Mouse (Mus musculus): ENCODE measurements around the gene Alyref. TPM values are rescaled to one million over a fixed set of nuclear protein-coding genes. Genes with fewer than 3 reads are reported as not detected.
A peak's percentile ranks its signal among the peaks of the same experiment; 100 is the strongest.
"Not testable (repeated sequence)": the region's sequence is repeated elsewhere in the genome, so short reads cannot be mapped to it uniquely, and the experiment has no call there.

Gene Alyref
- total RNA-seq, 2 experiments from 2014 or later = 61.7 to 67.4 TPM

DNA sequence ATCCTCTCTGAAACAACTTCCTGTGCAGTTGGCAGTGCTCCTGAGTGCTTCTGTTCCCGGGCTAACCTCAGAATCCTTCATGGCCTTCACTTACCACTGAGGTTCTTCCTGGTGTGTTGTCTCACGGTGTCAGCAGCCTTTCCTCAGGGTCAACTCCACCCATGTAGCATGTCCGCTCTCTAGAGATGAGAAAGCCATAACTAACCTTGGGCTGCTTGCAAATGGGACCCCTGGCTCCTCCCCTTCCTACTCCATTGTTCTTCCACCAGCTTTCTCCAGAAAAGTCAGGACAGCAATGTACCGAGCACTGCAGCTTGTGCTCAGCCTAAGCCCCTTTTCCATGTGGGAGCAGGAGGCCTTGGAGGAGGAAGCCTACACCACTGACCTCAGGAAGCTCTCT, 8.6 kb upstream of the Alyref start:
- no peak for DNase-seq (ENCODE audit: extremely low spot score in 1 of 2, low spot score in 1 of 2)

DNA sequence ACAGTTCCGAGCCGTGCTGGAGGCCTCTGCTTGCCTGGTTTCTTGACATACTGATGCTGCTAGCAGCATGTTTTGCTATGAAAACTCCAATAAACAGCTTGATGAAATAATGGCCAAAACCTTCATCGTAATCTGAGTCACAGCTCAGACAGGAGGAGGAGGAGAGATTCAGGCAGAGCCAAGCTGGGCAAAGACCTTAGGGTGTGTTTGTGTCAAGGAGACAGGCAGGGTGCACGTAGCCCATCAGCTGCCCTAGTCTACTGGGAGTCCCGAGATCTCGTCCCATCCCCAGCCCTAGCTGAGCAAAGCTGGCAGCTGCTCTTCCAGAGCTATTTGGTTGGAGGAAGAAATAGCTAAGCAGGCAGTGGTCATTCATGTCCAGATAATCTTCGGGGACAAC, 7.5 kb upstream of the Alyref start:
- no peak for DNase-seq (ENCODE audit: extremely low spot score in 1 of 2, low spot score in 1 of 2)

GRCm38 (mm10) chr11:120603545-120603944, 5.4 kb upstream of the Alyref start:
- DNase-seq (ENCODE audit: extremely low spot score in 1 of 2, low spot score in 1 of 2) = no peak

- no peak for DNase-seq (ENCODE audit: extremely low spot score in 1 of 2, low spot score in 1 of 2)
Measured at GRCm38 (mm10) chr11:120600716-120601115, 2.6 kb upstream of the Alyref start.

DNA sequence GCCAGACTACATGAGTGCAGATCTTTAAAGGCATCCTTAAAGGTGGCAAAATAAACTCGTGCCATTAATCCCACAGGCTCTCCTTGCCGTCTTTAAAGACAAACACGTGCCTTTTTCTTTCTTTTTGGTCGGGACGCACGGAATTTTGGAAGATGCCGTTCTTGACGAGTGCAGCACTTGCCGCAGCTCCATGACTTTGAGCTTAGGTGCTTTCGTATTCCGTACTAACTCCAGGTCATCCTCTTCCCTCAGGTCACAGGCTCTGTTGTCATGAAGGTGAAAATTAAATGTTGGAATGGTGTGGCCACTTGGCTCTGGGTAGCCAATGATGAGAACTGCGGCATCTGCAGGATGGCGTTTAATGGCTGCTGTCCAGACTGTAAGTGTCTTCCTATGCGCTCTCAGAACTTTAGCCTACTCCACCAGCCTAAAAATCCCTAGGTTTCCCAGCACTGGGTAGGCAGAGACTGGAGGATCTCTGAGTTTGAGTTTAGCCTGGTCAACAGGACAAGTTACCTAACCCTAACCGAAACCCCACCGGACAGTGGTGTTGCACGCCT, 905 bp upstream of the Alyref start:
- DNase-seq (ENCODE audit: extremely low spot score in 1 of 2, low spot score in 1 of 2) = no peak

DNA sequence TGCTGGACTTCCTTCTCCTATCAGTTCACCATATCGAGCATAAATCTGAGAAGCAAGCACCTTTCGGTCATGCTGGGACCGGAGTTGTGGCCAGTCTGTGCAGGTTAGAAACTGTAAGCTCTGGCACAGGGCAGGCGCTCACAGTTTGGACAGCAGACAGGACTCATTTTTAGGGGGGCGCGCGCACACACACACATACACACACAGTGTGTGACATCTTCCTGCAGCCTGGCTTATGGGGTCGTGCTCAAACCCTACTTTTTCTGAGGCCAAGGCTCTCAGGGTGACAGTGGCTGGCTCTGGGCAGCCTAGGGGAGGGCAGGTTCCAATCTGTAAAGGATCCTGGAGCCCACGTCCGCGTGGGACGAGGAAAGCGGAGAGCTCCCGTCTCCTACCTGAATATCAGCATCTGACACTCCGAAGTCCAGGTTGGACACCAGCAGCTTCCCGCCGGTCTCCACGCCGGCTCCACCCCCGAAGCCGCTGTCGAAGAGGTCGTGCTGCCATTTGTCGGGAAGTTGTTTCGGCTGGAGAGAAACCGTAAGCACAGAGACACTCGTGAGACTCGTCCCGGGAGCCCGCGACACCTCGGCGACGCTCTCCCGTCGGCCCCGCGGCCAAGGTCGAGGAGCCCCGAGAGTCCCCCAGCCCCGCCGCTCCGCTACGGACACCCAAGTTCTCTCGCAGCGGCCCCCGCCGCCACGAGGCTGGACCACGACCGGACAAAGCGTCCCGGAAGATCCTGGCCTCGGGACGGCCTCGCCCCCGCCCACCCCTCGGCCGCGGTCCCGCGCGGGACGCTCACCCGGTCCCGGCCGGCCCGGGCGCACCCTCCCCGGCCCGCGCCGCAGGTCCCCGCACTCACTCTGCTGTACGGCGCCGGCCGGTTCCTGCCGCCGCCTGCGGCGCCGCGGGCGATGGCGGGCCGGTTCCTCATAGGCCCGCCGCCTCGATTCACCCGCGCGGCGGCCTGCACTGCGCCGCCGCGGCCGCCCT, 627 bp downstream of the Alyref start:
- DNase-seq (ENCODE audit: extremely low spot score in 1 of 2, low spot score in 1 of 2) = no peak

GRCm38 (mm10) chr11:120588531-120588930, 9.6 kb downstream of the Alyref start:
- DNase-seq (ENCODE audit: extremely low spot score in 1 of 2, low spot score in 1 of 2) = no peak

- no peak for DNase-seq (ENCODE audit: extremely low spot score in 1 of 2, low spot score in 1 of 2)
Measured at GRCm38 (mm10) chr11:120583937-120584336, 14.2 kb downstream of the Alyref start.

DNA sequence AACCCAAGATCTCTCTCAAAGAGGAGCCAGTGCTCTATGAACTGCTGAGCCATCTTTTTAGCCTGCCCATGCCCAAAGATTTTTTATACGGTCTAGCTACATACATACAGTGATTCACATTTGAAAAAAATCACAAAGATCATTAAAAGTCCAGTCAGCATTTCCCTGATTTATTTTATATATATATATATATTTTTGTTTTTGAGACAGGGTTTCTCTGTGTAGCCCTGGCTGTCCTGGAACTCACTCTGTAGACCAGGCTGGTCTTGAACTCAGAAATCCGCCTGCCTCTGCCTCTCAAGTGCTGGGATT, 15.2 kb downstream of the Alyref start:
- not testable (repeated sequence) for DNase-seq (ENCODE audit: extremely low spot score in 1 of 2, low spot score in 1 of 2)

GRCm38 (mm10) chr11:120582268-120582981, 15.7 kb downstream of the Alyref start:
- DNase-seq (ENCODE audit: extremely low spot score in 1 of 2, low spot score in 1 of 2) = no peak

DNA sequence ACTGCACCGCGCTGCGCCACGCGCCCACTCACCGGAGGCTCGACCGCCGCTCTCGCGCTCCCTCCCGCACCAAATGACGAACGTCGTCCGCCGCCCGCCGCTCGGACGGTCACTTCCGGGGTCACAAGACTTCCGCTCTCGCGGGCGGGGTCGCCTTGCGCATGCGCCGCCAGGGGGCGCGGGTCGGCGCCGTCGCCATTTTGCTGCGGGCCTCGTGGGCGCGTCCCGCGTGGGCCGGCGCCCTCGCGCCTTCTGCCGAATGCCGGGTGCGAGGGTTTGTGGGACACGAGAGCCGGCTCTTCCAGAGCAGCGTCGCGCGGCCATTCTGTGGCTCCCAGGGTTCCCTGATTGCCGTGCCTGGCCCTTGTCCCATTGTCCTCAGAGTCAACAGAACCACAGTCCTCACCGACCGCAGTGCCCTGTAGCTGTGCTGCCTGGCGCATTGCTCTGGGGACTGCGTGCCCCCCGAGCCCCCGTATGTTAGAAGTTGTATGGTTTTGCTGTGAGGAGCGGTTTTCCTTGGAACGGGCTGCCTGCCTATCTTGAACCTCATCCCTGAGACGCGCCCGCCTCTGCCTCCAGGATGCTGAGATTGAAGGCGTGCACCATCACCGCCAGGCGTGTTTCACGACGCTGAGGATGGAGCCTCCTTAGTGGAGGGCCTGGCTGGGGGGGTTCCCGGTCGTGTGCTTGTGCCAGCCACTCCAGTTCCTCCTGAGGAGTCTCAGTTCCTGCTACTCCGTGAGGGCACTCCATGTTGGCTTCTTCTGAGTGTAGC, 16.5 kb downstream of the Alyref start, which contains the start of gene Arhgdia:
Gene Arhgdia, minus strand, starts transcription at position 135 of the 778 bp plus-strand sequence.
- DNase-seq (ENCODE audit: extremely low spot score in 1 of 2, low spot score in 1 of 2) = peak; percentile 80 to 89

- peak; percentile 30 to 37 for DNase-seq (ENCODE audit: extremely low spot score in 1 of 2, low spot score in 1 of 2)
Measured at GRCm38 (mm10) chr11:120580871-120581331, 17.3 kb downstream of the Alyref start.

DNA sequence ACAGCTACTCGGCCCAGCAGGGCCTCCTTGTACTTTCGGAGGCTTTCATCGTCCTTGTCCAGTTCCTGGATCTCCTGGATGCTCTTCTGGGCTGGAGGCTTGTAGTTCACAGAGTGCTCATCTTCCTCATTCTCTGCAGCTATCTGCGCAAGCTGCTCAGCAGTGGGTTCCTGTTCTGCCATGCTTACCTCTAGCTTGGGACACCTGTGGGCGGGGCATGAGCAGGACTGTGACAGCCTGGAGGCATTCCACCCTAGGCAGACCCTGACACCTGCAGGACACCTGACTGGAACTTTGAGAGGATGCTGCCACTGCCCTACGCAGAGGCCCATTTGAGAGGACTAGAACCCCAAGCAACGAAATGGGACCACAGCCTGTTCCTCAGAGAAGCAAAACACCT, 18.0 kb downstream of the Alyref start:
- DNase-seq (ENCODE audit: extremely low spot score in 1 of 2, low spot score in 1 of 2) = no peak

GRCm38 (mm10) chr11:120579316-120580107, 18.7 kb downstream of the Alyref start:
- DNase-seq (ENCODE audit: extremely low spot score in 1 of 2, low spot score in 1 of 2) = peak; percentile 68 to 81

DNA sequence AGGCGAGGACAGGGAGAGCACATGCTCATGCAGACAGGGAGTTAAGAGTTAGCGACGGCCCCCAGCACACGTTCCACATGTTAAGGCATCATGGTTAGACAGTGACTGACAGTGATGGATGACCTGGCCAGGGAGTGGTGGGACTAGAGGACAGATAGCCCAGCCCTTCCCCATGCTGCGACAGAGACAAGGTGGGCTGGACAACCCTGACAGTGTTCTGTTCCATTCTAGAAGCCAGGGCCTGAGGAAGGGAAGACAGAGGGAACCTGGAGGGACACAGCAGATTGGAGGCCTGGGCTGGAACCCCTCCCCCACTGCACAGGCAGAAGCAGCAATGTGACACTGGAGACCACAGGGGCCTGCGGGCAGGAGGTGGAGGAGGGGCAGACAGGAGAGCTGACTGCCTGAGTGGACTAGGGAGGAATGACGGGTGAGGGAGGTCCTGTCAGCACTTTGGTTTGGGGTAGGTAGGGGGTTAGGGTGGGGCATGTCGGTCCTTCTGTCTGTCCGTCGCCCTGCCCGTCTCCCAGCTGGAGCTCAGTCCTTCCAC, 19.4 kb downstream of the Alyref start:
- DNase-seq (ENCODE audit: extremely low spot score in 1 of 2, low spot score in 1 of 2) = no peak

GRCm38 (mm10) chr11:120578024-120578693, 20.0 kb downstream of the Alyref start:
- no peak for DNase-seq (ENCODE audit: extremely low spot score in 1 of 2, low spot score in 1 of 2)

DNA sequence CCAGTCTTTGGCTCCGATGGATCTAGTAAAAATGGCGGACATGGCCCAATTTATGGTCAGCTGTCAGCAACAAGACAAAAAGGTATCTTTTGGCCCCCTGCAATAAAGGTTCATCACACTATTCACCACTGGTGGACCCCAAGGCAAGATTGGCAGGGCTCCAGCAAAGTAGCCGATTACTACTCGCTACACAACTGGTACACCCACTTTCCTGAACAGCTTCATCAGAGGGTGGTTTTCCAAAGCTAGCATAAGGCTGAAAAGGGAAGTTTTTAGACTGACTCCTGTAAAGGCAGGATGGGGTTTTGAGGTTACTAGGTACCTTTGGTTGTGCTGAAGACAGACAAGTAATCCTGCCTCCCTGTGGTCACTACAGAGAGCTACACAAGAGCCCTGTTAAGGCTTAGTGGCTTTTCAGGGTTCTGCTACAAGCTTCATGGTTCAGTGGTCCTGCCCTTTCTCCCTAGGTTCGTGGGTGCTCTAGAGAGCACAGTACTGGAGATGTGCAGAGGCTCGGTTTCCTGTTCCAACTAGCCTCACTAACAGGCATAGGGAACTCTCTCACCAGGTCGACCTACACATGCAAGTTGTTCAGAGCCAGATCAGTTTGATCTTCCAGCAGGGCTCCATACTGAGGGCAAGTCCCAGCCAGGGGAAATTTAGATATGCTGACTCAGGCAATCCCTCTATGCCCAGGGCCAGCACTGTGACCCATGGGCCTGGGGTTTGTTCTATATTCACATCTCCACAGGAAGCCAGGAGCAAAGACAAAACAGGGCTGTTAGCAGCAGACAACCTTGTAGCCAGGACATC, 20.7 kb downstream of the Alyref start:
- peak in 1 of 2 experiments; percentile 12 for DNase-seq (ENCODE audit: extremely low spot score in 1 of 2, low spot score in 1 of 2)

Measured in layer of hippocampus, postnatal 25 days (tissue).